Mouse (Mus musculus) olfactory bulb, adult 2 months (tissue): ENCODE data around the gene Cldn18.

Experiments used
- CTCF ChIP-seq: fragments of 200-500 bp; IDR thresholded peaks from 2 replicates; pipeline ENCODE4 v1.5.1; 2012; ENCODE audit warnings: low read depth, mild to moderate bottlenecking, low read length, moderate library complexity; ENCODE audit not compliant: insufficient read depth
- POLR2A ChIP-seq: fragments of 200-500 bp; IDR thresholded peaks from 2 replicates; pipeline ENCODE4 v1.6.1; 2012; ENCODE audit warnings: mild to moderate bottlenecking, low read depth, low read length, moderate library complexity; ENCODE audit not compliant: insufficient read depth

DNA sequence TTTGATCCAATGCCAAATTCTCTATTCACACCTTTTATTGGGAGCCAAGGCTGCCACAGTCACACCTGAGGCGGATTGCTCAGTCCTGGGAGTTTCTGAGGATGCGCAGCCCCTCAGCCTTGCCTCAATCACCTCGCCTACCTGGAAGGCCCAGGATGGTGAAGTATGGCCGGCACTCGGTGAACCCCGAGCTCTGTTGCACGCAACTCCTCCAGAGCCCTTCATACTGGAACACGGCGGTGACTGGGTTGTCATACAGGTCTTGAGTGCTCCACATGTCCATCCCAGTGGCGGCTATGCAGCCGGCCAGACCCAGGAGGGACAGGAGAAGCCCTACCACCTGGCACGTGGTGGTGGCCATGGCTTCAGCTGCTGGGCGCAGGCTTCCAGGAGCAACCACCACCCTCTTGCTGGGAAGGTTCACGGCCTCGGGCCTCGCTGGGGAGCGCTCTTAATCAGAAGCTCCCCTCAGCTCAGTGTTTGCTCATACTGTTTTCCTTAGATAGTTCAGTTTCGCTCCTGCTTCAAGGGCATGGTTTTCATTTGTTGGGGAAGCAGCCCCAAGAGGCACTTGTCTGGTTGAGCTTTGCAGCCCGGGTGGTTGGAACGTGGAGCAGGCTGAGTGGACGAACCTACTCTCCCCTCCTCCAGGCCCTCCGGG is 7.3 kb downstream of the Cldn18 start:
- no peak for TF ChIP-seq CTCF
- no peak for TF ChIP-seq POLR2A
